Mouse (Mus musculus) right cerebral cortex, postnatal 10 days (tissue): ENCODE measurements around the gene Slc22a18.

ENCODE experiments used
- DNase-seq, 2 experiments: peaks; one replicate each; pipeline ENCODE4 v3.0.0; 2021; ENCODE audit warnings: low spot score in 2 of 2

Slc22a18 gene

DNA sequence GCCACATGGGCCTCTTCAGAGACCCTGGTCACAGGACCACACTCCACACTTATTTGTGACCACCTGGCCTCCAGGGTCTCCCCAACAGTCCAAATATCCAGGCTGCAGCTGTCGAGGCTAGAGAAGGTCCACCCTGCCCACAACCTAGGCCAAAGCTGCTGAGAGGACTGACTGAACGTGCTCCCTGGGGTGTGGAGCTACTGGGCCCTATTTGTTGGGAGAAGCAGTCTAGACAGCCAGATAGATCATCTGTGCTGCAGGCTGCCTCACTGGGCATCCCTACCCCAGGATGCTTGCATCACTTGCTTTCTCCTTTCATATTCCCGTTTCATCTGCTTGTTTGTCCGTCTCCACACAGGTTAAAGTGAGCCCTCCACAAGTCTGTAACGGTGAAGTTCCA, 11.0 kb upstream of the Slc22a18 start:
- no peak for DNase-seq

DNA sequence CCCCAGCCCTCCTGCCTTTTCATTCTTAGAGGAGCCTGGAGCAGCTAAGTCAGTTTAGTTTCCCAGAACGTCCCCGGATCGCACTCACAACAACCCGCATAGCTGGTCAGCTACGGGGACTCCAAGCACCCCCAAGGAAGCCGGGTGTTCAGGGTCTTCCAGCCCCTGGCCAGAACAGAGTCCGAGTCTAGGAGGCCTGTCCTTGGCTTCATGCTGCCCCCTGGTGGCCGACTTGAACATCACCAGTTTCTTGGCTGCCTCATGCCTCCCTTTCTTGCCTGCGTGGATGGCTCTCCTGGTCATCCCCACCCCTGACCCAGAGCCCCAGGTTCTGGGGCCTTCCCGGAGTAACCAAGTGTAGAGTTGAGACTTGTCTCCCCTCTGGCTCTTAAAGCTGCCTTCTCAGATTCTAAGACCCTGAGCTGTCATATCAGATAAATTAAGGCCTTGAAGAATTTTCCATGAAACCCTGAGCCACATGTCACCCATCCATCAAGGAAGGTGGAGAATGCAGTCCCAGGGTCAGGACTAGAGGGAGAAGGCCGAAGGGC, 9.6 kb upstream of the Slc22a18 start:
- peak; percentile 73 to 86 for DNase-seq

DNA sequence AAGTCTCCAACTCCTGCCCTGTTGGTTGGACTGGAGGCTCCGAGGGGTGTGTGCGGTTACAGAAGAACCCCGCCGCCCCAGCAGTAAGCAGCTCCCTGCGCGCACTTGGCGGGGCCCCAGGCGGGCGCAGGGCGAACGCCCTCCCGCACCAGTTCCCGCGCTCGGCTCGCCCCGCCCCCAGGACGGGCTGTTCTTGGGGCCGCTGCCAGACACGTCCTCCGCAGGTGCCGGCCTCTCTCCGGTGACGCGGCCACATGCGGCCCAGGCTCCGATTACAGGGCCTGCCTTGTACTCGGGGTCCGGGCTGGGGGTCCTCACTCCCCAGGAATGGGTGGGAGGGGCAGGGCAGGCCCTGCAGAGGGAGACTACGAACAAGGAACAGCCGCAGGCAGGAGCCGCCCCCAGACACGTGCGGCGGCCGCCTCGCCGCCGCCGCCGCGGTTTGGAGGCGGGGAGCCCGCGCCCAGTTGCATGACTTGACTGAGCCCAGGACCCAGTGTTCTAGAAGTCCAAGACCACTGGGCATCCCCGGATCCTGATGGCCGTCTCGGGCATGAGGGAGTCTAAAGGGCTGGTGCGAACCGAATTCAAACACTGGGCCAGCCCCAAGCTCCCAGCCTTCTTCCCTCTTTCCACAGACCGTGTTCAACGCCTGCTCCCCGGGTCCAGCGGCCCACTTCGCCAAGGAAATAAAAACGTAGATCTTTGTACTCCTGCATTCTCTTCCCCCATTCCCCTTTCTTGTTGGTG, 8.6 kb upstream of the Slc22a18 start:
- peak in 1 of 2 experiments; percentile 49 for DNase-seq

DNA sequence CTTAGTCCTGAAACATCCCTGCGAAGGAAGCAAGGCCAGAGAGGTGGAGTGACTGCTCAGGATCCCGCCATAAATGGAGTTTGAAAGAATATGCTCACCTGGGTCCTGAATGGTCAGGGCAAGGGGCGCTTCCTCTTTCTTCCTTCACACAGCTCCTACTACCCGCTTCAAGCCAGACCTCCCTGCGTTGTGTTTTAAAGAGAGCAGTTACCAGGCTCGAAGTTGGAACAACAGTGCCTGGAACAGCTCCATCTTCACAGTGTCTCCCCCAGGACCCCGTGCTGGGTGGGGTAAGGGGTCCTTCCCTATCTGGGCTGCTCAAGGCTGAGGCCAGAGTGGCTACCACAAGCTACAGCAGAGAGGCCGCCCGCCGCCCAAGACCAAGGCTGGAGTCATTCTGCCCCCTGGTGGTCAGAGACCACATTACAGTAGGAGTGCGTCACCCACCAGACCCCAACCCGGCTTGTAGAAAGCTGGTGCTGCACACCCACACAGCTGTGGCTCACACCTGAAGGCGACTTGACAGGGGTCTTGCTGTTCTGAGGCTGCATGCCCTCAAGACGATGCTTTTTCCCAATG, 7.3 kb upstream of the Slc22a18 start:
- DNase-seq = peak; percentile 77 to 84

DNA sequence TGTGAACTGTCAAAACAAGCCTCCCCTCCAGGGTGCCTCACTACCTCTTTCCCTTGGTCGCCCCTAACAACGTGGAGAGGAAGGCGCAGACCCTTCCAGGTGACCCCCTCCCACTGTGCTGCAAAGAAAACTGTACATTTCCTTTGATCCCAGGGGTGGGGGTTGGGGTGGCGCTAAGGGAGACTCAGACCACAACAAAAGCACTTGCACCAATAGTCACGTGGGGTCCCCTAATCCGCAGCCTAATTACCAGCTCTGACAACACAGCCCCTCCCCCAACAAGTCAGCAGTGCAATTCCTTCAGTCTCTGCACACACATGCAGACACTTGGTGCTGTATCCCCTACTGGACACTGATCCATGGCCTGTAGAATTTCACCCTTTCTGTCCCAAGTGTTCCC, 5.8 kb upstream of the Slc22a18 start:
- no peak for DNase-seq

DNA sequence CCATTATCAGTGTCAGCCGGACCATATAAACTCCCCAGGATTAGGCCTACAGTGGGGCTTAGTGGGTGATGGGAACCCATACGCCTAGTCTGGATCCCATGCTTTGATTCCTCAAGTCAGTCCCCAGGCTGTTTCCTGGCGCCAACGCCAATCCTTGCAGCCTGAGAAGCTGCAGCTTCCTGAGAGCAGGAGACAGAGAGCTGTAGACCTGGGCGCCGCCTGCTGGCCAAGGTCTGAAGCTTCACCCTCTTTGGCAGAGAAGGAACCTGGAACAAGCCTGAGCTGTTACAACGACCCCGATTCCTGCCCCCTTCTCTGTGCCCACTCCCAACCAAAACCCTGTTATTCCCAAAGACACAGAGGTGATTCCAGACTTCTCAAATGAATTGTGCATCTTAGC, 3.6 kb upstream of the Slc22a18 start:
- DNase-seq = peak; percentile 79 to 89

DNA sequence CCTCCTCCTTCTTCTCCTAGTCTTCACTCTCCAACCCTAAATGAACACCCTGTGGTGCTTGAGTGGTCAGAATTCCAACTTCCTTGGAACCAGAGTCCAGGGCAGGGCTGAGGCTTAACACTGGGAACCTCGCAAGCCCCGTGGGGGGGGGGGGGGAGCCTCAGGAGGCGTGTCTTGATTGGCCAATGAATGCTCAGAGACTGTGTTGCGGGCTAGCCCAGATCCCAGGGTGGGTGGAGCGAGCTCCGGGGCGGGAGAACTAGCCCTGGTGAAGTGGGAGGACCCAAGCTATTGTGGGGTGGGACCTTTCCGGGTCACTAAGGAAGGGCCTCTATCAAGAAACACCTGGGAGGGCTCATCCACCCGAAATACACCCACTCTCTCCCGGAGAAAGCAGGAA, 1.3 kb downstream of the Slc22a18 start:
- DNase-seq = no peak

DNA sequence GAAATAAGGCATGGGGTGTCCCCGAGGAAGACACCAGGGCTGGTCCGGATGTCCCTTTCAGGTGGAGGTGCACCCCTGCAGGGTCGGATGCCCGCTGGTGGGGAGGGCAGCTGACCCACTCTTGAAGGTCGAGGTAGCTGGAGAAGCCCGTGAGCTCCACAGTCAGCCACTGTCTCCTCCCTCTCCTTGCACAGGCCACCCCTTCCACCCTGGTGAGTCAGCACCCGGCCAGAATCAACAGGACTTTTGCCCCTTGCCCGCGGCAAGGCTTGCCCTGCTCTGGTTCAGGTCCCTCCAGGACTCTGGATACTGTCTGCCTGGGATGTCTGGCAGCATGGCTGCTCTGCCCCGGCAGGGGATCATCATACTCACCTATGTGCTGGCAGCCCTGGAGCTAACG, 2.3 kb downstream of the Slc22a18 start:
- no peak for DNase-seq

DNA sequence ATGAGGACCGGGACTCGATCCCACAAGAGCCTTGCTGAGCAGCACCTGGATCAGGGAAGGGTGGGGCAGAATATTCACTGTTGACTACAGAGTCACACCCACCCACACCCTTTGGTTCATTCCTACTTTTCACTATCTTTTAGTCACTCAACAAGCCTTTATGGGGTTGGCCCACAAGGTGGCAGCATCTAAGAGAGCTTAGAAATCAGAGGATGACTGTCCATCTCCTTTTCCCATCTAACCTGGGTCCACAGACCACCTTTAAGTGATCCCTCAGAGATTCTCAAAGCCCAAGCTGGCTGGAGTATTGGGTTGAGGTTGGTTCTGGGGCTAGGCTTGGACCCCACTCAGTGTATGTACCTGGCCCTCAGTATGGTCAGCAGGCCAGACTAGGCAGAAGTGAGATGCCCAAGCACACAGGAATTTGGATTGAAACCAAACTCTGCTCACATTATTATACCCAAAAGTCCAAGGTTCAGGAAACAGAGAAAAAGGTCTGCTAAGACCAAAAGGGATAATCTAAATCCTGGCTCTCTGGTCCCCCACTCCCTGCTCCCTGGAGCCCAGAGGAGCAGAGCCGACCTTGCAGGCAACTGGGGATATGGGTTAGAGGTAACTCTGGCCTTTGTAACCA, 3.3 kb downstream of the Slc22a18 start:
- DNase-seq = no peak

DNA sequence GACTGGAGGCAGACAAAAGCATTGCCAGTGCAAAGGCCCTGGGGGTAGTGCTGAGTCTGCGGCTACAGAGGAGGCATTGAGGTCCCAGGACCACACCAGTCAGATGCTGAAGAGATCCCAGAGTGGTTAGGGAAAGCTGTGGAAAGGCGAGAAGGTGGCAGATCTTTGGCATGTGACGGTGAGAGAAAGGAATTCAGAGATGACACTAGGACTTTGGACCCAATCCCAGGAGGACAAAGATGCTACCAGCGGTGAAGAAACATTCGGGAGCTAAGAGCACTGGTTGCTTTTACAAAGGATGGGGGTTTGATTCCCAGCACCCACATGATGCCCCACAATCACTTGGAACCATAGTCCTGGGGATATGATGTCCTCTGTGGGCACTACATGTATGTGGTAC, 4.3 kb downstream of the Slc22a18 start:
- DNase-seq = no peak

DNA sequence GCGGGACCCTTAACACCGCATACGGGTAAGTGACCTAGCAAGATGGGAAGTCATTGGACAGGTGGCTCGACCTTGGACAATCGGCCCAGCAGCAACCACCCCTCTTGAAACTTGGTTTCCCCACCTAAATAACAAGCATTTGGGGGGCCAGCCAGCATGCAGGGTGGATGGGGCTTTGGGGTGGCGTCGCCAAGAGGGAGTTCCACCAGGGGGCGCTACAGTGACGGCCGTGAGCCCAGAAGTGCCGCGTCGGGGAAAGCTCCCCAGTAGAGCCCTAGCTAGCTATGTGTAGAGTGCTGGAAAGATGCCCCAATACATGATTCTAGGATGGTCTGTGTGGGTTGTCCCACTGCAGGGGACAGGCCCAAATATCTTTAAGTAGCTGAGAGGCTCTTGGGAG, 7.0 kb downstream of the Slc22a18 start:
- peak in 1 of 2 experiments; percentile 45 for DNase-seq

DNA sequence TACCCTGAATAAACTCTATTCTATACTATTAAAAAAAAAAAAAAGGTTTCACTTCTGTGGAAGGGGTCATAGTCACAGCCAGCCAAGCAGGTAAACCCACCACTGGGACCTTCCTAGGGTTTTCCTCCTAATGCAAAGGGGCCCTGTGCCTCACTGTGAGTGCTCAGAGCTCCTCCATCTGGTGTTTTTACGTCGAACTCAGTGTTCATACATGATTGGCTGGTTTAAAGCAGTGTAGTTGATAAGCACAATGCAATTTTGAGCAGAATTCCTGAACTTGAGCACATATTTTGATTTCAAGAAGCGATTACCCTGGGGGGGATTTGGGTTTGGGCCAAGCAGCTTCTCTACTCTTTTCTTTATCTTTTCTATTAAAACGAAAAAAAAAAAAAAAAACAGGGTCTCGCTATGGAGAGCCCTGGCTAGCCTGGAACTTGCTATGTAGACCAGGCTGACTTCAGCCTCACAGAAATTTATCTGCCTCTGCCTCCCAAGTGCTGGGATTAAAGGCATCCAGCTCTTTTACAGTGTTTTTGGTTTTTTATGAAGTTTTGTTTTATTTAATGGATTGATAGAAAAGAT, 8.4 kb downstream of the Slc22a18 start:
- no peak for DNase-seq

DNA sequence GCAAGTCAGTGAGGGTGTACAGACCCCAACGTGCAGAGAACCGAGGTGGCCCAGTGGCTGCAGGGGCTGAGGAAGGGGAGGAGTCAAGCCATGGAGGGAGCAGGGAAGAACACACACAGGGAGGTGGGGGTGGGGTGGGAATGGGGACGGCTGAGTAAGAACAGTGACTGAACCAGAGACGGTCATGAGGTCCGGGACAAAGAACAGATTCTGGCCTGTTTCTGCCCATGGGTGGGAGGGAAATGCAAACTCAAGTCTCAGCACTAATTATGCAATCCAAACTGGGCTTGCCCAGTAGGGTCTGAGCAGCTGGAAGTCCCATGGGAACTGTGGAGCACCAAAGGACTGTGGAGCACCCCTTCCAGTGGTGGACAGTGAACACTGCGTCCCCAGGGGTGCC, 9.0 kb downstream of the Slc22a18 start:
- DNase-seq = no peak

DNA sequence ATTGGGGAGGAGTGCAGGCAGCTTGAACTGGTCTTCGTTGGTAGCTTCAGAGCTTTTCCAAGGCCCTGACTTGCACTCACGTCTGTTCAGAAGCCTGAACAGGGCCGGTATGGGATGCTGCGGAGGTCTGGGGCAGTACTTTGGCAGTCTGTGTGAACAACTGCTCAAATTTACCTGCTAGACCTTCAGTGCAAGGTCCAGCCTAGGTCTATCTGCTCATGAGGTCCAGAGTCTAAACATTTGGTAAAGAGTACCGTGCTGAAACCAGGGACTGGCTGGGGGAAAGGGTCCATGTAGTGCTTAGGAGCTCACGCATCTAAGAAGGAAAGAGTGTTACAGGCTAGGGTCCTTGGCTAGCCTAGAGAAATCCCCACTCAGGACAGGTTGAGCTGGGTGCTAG, 16.2 kb downstream of the Slc22a18 start:
- DNase-seq = no peak

DNA sequence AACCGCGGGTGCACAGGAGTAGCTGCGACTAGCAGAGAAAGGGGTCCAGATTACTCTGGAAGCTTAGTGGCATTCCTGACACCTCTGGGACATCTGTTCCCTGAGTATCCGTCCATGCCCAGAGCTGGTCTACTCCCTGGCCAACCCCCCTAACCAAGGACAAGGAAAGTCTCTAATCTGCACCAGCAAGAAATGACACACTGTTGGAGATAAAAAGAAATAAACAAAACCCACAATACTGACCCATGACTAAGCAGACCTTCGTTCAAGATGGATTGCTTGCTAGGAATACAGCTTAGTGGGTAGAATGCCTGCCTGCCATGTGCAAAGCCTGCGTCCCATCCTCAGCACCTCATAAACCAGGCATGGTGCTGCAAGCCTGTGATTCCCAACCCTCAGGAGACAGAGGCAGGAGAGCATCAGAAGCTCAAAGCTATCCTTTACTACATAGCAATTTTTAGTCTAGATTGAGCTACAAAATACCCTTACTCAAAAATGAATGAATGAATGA, 20.1 kb downstream of the Slc22a18 start:
- DNase-seq = no peak

DNA sequence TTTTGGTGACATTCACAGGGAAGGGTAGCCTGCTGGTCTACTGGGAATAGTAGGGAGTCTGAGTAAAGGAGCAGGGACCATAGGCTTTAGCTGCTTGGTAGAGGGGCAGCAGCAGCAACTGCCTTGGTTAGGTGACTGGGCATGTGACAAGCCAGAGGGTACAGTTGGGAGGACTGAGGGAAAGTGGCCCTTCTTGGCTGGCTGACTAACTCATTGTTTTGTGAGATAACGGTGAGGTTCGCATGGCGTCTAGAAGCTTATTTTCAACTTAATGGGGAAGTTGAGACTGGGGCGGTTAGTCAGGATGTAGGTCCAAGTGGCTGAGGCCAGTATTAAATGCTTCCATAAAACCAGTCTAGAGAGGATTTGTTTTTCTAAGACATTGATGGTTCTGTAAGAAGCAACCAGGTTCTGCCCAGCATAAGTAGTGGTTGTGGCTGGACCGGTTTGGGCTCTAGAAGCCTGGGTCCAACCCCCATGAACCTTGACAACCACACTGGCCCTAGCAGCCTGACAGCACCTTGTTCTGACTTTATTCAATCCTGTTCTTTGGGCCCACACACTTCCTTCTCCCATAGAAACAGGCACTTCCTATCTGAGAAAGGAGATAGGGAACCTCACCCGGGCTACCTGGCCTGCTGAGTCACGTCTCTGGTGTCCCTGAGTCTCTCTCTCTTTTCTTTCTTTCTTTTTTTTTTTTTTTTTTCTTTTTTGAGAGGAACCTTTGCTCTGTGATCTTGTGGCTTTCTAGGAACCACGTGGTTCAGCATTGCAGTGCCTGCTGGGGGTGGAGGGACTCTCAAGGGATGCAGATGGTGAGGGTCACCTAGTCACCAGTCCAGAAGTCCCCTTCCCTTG, 21.8 kb downstream of the Slc22a18 start:
- DNase-seq = no peak

DNA sequence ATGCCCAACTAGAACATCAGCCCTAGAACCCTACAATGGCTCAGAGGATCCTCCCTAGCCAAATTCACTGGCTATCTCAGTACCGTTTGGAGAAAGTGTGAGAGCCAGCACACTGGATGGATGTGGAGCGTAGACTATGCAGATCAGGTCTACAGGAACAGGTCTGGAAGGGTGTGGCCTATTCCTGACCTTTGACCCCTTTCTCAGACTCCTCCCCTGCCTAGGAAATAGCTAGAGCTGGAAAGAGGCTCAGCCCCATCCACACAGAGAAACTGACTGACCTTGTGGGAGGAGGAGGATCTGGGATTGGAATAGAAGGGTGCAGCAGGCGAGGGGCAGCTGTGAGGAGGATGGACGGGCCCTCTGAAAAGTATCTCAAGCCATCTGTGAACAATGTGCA, 25.0 kb downstream of the Slc22a18 start:
- no peak for DNase-seq

DNA sequence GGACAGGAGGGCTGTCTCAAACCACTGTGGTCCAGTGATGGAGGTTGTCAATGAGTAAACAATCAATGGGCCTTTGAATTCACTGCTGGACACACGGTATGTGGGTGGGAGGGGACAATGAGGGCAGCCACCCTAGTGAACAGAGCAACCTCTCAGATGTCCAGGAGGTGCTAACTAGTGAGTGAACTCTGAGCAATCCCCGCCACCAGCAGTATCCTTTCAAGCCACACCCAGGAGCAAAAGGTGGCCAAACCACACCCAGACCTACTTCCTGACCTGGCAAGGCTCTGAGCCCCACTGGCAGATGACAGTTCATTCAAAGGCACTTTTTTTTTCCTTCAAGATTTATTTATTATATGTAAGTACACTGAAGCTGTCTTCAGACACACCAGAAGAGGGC, 27.4 kb downstream of the Slc22a18 start:
- no peak for DNase-seq

DNA sequence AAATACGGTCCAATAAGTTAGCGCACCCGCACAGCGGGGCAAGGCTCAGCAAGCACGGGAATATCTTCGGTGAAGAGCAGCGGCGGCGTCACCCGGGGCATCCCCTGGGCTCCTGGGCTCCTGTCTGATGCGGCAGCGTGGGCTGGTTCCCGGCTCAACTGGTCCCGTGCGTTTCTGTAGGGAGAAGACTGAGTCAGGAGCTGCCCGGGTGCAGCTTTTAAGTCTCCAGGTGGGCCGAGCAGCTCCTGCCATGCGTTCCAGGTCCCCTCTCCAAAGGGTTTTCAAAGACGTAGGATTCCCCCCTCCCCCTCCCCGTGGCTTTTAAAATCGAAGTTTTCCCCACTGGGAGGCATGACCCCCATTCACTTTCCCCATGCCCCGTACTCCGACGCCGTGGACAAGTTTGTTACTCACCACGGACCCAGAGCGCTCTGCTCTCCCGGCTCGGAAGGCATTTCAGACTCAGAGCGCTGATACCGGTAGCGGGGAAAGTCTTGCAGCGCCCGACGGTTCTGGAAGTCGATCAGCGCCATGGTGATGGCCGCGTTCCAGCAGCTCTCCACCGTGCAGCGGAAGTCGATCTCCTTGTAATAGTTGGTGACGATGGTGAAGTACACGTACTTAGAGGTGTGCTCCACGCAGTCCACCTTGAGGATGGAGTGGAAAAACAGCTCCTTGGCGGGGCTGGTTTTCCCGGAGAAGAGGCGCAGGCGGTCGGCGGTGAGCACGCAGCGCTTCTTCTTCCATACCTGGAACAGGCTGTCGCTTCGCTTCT, 28.3 kb downstream of the Slc22a18 start:
- peak; percentile 59 to 60 for DNase-seq

DNA sequence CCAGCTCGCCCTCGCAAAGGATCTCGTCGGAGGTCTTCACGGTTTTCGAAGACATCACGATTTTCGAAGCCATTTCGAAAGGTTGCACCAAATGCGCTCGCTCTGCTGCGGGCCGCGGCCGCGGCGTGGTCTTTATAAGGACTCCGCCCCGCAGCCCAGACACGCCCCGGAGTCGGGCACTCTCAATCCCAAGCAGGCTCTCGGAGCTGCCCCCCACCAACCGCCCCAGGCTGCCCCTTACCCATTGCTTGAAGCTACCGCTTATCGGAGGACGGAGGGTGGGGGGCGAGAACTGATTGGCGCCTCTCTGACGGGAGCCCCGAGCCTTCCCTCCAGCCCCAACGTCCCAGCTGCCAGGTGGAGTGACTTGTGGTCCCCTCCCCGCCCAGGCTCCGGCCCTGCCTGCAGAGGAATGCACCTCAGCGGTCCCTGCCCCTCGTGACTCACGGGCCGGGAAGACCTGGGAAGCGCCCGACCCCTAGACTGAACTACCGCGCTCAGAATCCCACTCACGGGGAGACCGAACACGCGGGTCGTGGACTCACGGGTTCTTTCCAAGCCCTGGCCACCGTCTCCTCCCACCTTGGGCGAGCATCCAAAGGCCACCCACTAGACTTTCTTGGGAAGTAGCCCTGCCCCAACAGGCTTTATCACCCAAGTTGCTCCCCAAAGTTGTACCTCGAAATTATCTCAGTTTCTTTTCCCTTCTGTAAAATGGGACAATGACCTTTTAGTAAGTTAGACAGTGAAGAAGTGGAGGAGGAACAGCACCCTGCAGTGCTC, 29.1 kb downstream of the Slc22a18 start, which contains the start of gene Phlda2:
TSS of gene Phlda2 (minus strand) at position 733 of the 783 bp plus-strand sequence.
- DNase-seq = no peak
